Mouse (Mus musculus): ENCODE results near the gene Olfr1126.
"Not testable (repeated sequence)": the region's sequence is repeated elsewhere in the genome, so short reads cannot be mapped to it uniquely, and the experiment has no call there.

The Olfr1126 gene

GRCm38 (mm10) chr2:87453662-87454061, at the start of gene Olfr1126:
TSS of gene Olfr1126 (plus strand) at chr2:87453962.
- no peak for DNase-seq

- no peak for DNase-seq
These were observed 37.4 kb upstream of the Olfr1126 start, which contains the start of gene Olfr1123 for GRCm38 (mm10) chr2:87416335-87416734. TSS of gene Olfr1123 (plus strand) at chr2:87416635.

- no peak for DNase-seq
These were observed 23.8 kb upstream of the Olfr1126 start, which contains the start of gene Olfr1124 for GRCm38 (mm10) chr2:87429975-87430374. TSS of gene Olfr1124 (plus strand) at chr2:87430275.

GRCm38 (mm10) chr2:87437731-87438130, 16.0 kb upstream of the Olfr1126 start:
- DNase-seq: no peak

GRCm38 (mm10) chr2:87461769-87462168, 8.0 kb downstream of the Olfr1126 start:
- no peak for DNase-seq

GRCm38 (mm10) chr2:87480207-87480606, 26.4 kb downstream of the Olfr1126 start:
- DNase-seq: no peak

GRCm38 (mm10) chr2:87481158-87481557, 27.4 kb downstream of the Olfr1126 start:
- no peak for DNase-seq

- DNase-seq: no peak
These were observed 28.5 kb downstream of the Olfr1126 start for GRCm38 (mm10) chr2:87482276-87482675.

GRCm38 (mm10) chr2:87496993-87497392, 43.2 kb downstream of the Olfr1126 start, which contains the start of gene Pramel7:
TSS of gene Pramel7 (minus strand) at chr2:87497093.
- not testable (repeated sequence) for DNase-seq

- no peak for DNase-seq
These were observed 52.5 kb downstream of the Olfr1126 start, which contains the start of gene Pramel6 for GRCm38 (mm10) chr2:87506265-87506664. TSS of gene Pramel6 (plus strand) at chr2:87506565.

Measured in thymus, postnatal 25 days (tissue).